Mouse (Mus musculus): ENCODE measurements around the gene Mta3.

The Mta3 gene

DNA sequence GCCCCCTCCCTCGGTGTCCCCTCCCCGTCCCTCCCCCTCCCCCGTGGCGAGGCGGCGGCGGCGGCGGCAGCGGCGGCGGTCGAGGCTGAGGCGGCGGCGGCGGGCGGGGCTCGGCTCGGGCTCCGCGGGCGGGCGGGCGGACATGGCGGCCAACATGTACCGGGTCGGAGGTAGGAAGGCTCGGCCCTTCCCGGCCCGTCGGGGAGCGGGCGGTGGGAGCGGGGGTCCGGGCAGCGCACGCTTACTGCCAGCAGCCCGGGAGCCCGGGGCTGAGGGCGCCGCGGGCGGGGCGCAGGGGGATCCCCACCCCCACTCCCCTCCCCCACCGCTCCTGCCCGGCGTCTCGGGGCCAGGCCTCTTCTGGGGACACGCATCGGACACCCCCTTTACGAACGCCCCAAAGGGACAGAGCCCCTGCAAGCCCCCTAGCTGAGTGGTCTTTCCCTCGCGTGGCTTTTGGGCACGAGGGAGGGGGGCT is at the start of gene Mta3:
Gene Mta3 (plus strand): TSS at position 48 of the 478 bp plus-strand sequence.
- peak; percentile 74 for DNase-seq

GRCm38 (mm10) chr17:83657375-83657774 is 48.6 kb upstream of the Mta3 start:
- DNase-seq: no peak

GRCm38 (mm10) chr17:83658943-83659342 is 47.0 kb upstream of the Mta3 start:
- no peak for DNase-seq

- DNase-seq: no peak
Observed at GRCm38 (mm10) chr17:83664761-83665160, 41.2 kb upstream of the Mta3 start.

- peak; percentile 6 for DNase-seq
Observed at GRCm38 (mm10) chr17:83666597-83667287, 39.2 kb upstream of the Mta3 start.

- no peak for DNase-seq
Observed at GRCm38 (mm10) chr17:83667934-83668690, 37.9 kb upstream of the Mta3 start.

- no peak for DNase-seq
Observed at GRCm38 (mm10) chr17:83672685-83673084, 33.3 kb upstream of the Mta3 start.

GRCm38 (mm10) chr17:83677370-83677769 is 28.6 kb upstream of the Mta3 start:
- no peak for DNase-seq

- no peak for DNase-seq
Observed at GRCm38 (mm10) chr17:83681977-83682376, 24.0 kb upstream of the Mta3 start.

DNA sequence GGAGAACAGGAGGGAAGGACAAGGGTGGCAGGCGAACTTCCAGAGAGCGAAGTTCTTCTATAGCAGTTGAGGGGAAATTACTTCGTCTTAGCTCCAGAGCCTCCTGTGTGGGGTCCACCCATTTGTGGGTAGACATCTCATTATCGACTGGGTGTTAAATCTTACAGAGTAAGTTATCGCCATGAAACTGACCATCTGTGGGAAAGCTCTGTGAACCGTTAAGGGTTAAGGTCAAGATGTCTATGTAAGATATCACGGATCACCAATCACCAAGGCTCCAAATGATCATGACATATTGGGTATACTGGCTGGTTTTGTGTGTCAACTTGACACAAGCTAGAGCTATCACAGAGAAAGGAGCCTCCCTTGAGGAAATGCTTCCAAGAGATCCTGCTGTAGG is 21.5 kb upstream of the Mta3 start:
- DNase-seq: no peak

DNA sequence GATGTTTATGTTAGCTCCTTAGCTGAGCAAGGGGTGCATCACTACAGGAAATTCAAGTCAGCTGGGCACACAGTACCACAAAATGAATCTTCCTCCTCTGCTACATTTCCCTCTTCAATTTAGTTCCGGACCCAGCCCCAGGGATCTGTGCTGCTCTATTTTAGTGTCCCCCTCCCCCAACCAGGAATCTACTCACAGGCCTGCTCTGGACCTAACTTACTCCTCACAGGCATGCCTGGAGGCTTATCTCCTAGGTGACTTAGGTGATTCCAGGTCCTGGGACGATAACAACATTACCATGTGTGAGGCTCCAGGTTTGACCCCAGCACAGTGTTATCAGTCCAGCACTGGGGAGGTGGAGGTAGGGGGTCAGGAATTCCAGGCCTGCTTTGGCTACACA is 15.5 kb upstream of the Mta3 start:
- DNase-seq: no peak

DNA sequence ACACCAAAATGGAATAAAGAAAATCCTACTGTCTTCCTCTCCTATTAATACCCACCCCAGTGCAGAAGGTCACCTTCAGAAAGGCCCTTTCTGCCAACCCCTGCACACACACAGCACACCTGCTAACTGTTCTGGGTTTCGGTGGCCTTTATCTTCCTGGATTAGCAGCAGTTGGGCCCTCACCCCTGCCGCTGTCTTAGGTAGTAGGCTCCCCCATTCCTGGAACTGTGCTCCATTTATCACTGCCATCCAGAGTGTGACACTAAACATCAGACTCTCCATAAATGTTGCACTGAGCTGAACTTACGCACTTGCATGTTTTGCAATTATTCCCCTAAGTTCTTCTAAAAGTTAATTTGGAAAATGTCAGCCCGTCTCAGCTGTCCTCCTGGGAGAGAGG is 14.6 kb upstream of the Mta3 start:
- DNase-seq: no peak

DNA sequence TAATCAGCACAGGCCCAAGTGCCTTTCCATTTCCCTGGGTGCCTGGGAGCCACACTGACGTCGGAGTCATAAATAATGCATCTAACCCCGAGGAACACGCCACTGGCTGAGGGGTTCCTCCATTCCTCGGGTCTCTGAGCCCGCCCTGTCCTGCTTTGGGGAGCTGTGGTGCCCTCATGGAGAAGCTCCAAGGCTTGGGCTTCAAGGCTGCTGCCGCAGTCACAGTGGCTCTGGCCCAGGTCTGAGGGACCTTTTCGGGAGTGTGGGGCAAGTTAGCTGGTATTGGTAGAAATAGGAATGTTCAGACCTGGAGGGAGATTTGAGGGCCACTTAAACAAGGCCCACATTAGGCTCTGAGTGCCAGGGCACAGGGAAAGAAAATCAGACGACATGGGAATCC is 12.0 kb upstream of the Mta3 start:
- no peak for DNase-seq

- DNase-seq: no peak
Observed at GRCm38 (mm10) chr17:83695785-83696184, 10.2 kb upstream of the Mta3 start.

DNA sequence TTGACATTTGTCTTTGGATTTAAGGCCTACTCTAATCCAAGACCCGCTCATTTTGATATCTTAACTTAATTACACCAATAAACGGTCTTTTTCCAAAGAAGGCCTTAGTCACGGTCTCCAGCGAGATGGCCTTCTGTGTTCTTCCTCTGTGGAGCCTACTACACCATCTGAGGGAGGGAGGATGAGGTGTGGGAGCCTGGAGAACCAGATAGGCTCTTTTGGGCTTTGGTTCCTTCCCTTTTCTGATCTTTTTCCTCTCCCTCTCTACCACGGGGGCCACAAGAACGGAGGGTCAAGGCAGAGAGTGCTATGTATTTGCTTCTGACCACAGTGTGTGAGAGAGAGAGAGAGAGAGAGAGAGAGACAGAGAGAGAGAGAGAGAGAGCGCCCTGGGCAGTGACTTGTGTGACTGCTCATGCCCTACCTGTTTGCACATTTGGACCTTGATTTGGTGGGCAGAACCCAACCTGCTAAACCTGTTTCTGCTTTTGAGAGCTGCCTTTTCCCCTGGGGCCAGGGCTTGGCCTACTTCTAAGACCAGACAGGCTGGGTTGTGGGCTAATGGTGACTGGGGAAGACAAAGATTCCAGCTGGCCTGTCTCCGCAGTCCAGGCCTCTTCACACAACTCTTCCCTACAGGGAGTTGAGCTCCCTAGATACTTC is 6.8 kb upstream of the Mta3 start:
- peak; percentile 14 for DNase-seq

DNA sequence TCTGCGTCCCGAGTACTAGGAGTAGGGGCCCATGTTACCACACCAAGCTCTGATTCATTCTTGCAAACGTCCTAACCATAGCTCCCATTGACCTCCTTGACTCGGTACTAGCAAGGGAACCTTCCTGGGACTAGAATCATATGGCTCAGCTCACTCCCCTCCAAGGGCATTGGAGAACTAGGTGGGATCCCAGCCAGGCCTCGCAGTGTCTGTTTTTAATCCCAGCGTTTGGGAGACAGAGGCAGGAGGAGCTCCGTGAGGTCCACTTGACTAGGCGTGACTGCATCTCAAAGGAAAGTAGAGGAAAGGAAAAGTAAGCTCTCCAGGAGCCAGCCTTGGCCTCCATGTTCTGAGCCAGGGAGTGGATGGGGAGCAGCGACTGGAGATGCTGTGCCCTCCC is 5.8 kb upstream of the Mta3 start:
- DNase-seq: no peak

GRCm38 (mm10) chr17:83704469-83704868 is 1.5 kb upstream of the Mta3 start:
- peak; percentile 53 for DNase-seq

DNA sequence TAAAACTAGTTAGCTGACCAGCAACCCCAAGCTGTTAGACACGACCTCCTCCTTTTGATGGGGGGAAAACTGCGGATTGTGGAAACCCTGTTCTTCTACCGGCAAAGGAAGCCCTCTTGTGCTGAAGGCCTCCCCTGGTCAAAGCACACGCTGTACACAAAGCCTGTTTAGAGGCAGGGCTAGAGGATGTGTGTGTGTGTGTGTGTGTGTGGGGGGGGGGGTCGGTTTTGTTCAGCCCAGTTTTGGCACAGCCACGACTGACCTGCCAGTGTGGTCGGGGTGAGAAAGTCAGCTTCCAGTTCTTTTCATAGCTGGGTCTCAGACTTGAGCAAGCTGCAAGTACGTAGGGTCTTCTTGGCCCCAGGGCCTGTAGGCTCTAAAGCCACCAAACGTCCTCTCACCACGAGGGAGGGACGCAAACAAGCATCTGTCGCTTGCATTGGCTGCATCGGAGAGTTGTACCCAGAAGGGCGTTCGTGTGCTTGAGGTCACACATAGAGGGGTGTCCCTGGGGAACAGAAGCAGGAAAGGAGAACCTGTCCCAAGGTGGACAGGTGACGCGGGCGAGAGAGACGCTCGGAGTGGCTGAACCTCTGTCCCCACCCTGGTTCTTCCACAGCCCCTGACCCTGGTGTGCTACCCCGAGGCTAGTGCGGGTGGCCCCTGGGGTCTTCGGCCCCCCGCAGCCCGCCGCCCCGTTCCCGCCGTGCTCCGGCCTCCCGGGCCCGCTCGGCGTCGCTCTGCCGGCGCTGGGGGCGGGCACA is 429 bp upstream of the Mta3 start:
- peak; percentile 68 for DNase-seq

DNA sequence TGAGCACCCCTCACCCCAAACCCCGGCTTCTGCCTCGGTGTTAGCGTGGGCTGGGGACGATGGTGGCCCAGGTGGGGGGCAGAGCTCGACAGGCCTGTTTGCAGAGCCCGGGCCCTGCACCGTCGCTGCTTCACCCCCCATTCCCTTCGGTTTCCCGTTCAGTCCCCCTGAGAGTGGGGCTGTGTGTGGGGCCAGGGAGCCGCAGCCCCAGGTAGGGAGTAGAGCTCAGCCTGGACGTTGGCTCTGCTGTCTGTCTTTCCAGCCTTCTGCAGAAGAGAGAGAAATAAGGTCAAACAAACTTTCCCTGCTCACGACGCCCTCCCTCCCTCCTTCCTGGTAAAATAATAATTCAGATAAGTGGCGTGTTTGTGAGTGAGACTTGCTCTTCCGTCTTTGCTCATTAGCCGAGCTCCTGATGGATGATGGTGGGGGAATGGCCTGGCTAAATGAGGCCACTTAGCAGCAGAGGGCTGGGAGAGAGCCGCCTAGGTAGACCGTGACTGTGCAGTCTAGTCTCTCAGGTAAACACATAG is 697 bp downstream of the Mta3 start:
- DNase-seq: peak; percentile 48

GRCm38 (mm10) chr17:83707372-83707771 is 1.4 kb downstream of the Mta3 start:
- DNase-seq: no peak

DNA sequence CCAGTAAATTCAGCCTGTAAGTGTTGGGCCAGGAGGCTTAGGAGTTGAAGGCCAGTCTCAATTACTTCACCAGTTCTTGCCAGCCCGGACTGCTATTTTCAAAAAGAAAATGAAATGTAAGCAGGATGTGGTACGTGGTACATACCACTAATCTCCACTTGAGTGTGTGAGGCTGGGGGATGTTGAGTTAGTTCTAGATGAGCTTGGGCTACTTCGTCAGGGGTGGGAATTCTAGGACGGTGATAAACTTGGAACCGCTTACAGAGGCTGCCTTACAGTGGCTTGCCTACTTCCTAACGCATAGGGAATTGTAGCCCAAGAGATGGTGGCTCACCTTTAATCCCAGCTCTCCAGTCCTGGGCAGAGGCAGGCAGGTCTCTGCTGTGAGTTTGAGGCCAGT is 1.9 kb downstream of the Mta3 start:
- no peak for DNase-seq

GRCm38 (mm10) chr17:83708256-83708655 is 2.3 kb downstream of the Mta3 start:
- no peak for DNase-seq

GRCm38 (mm10) chr17:83708891-83709290 is 2.9 kb downstream of the Mta3 start:
- no peak for DNase-seq

Data from lung, postnatal 10 days (tissue).